Mouse (Mus musculus) lung, adult 2 months (tissue): ENCODE measurements around the gene Dop1a. TPM values are rescaled to one million over a fixed set of nuclear protein-coding genes. Genes with fewer than 3 reads are reported as not detected.
"Not testable (repeated sequence)": the region's sequence is repeated elsewhere in the genome, so short reads cannot be mapped to it uniquely, and the experiment has no call there.

Experiments used
- DNase-seq: peaks from one replicate; pipeline ENCODE4 v3.0.0; 2022
- H3K4me1 ChIP-seq: fragments of 200-500 bp; 2 replicates; pipeline ENCODE4 v1.6.1; 2011; ENCODE audit warnings: low read length; ENCODE audit not compliant: control insufficient read depth, insufficient read depth
- H3K4me3 ChIP-seq: fragments of 200-500 bp; replicated peaks from 2 replicates; pipeline ENCODE3; 2011; ENCODE audit warnings: low read depth, mild to moderate bottlenecking, control low read depth, low read length; ENCODE audit errors: extremely low read depth
- CTCF ChIP-seq: fragments of 200-500 bp; IDR thresholded peaks from 2 replicates; pipeline ENCODE4 v1.5.1; 2011; ENCODE audit warnings: mild to moderate bottlenecking, low read length, control low read depth; ENCODE audit not compliant: insufficient read depth
- POLR2A ChIP-seq: fragments of 200-500 bp; IDR thresholded peaks from 2 replicates; pipeline ENCODE4 v1.6.1; 2011; ENCODE audit warnings: low read depth, mild to moderate bottlenecking, control low read depth, low read length, borderline replicate concordance; ENCODE audit errors: extremely low read depth
- WGBS: fragments of 180-500 bp; shearing (Covaris S2); methylation state at CpG from one replicate; pipeline ENCODE4 v1.1.7; 2018; 5-methylcytosine and 5-hydroxymethylcytosine counted together
- polyA plus RNA-seq: library from polyadenylated mRNA; depleted of rRNA; stranded (reverse); fragments of >200 nt; gene quantifications from 2 replicates; pipeline ENCODE4 v1.2.3, GENCODE M21; 2012; rRNA removed

Dop1a gene
- polyA plus RNA-seq, 1 experiment = 13.3 TPM

GRCm38 (mm10) chr9:86592676-86593668, 126.0 kb downstream of the Dop1a start:
- Histone ChIP-seq H3K4me1 (no peaks in the 10 kb centered on the region), H3K4me3 (no peak overlapping the region)
- 69% methylated on average over 19 of the region's 19 CpGs for WGBS
- TF ChIP-seq POLR2A = no peak
- no peak for TF ChIP-seq CTCF
- DNase-seq = no peak

GRCm38 (mm10) chr9:86594357-86594767, 127.4 kb downstream of the Dop1a start:
- 27% methylated on average over 10 of the region's 10 CpGs for WGBS
- H3K4me3 ChIP-seq, DNase-seq, H3K4me1 ChIP-seq: not testable (repeated sequence)

- DNase-seq, H3K4me1 ChIP-seq, H3K4me3 ChIP-seq: not testable (repeated sequence)
Measured at GRCm38 (mm10) chr9:86596983-86597382, 130.0 kb downstream of the Dop1a start.

GRCm38 (mm10) chr9:86599723-86600303, 132.9 kb downstream of the Dop1a start:
- Histone ChIP-seq H3K4me1 (no peaks in the 10 kb centered on the region), H3K4me3 (no peak overlapping the region)
- no peak for TF ChIP-seq POLR2A
- no peak for TF ChIP-seq CTCF
- DNase-seq = no peak
- WGBS = 36% methylated on average over 8 of the region's 8 CpGs

Other genes starting within 250 kb of the Dop1a start
- gene Ube2cbp, start 2.2 kb upstream of the Dop1a start, polyA plus RNA-seq = 0.67 and 0.77 TPM in 2 replicates
- 4.4 and 7.7 TPM in 2 replicates for gene Pgm3, start 104.7 kb downstream of the Dop1a start, polyA plus RNA-seq
- gene Rwdd2a, start 104.8 kb downstream of the Dop1a start, polyA plus RNA-seq = 1.0 and 2.2 TPM in 2 replicates
- gene Me1, start 228.8 kb downstream of the Dop1a start, polyA plus RNA-seq = 33.8 and 62.8 TPM in 2 replicates